Mouse (Mus musculus) induced T-regulatory cell, adult 2 months (primary cell): ENCODE measurements at regions not wholly inside any gene's neighbourhood (a gene's known extent, or its start where the extent isn't known, plus 50 kb on each side); places are given as distances from the start of the nearest gene placed in this dataset.

Experiments used
- DNase-seq: peaks from one replicate; pipeline ENCODE4 v3.0.0-alpha.2; 2012; ENCODE audit warnings: low read depth

DNA sequence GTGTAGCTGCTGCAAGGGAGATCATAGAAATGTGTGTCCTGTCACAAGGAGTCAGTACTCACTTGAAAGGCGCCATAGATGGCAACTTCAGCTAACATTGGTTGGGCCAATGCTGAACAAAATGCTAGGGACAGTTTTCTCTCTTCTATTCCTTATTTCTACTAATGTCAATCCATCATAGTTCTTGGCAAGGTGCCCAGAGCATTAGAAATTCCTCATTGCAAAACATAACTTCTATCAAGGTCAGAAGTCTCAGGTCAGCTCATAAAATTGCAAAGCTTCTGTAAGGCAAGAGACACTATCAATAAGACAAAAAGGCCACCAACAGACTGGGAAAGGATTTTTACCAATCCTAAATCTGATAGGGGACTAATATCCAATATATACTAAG, 106.3 kb downstream of the D1Ertd622e start:
- no peak for DNase-seq

GRCm38 (mm10) chr1:97554936-97555564, 106.8 kb downstream of the D1Ertd622e start:
- DNase-seq: no peak

DNA sequence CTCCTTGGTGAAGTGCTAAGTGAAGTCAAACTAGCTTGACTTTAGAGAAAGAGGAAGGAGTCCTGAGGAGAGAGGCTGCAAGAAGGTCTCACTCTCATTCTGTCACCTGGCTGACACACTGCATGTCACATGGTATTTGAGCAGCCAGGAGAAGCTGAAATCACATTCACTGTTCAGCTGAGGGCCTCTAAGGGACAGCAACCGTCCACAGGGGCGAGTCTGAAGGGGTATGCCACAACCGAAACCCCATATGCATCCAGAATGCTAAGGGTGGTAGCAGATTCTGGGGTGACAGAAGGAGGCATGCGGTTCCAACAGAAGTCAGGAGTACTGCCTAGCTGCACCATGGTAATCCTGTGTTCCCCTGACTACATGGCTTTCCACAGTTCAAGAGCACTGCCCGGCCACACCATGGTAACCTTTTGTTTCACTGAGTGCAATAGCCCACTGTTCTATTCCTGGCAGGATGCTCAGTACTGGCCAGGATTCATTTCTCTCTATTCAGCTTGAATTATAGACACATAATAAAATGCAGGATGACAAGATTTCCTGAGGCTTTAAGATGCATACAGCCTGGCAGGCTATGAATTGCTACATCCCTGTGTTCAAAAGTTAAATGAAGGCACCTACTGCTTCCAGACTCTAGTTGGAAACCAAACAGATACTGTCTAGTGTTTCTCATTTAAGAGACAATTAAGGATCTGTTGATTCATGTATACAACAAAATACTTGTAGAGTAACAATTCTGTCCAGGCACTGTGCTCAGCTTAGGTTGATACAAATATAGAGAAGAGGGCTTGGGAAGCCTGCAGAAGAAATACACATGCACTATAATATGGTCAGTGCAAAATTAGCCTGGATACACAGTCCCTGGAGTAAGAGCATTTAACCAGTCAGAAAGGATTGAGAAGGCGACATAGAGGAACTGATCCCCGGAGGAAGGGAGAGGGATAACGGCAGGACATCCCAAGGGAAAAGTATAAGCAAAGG, 108.1 kb downstream of the D1Ertd622e start:
- DNase-seq: no peak

DNA sequence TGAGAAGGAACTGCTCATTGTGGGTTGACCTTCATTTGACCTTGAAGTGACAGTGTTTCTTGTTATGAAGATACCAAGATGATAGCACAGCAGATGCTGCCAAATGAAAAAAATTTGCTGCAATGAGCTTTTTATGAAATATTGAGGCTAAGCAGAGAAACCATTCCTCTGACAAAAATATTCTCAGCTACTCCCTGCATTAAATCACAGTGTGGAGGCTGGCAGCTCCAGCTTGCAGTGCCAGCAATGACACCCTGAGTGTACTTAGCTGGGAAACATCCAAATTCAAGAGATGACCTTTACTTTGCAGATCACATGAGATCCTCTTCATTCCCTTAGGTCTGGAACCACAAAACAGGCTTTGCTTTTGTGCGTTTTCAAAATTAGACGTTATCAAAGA, 109.0 kb downstream of the D1Ertd622e start:
- DNase-seq: no peak

- no peak for DNase-seq
Observed at GRCm38 (mm10) chr1:97541162-97541493, 120.7 kb downstream of the D1Ertd622e start.

GRCm38 (mm10) chr1:97540291-97541161, 121.3 kb downstream of the D1Ertd622e start:
- no peak for DNase-seq

GRCm38 (mm10) chr1:97496915-97497314, 165.0 kb downstream of the D1Ertd622e start:
- peak; percentile 25 for DNase-seq

GRCm38 (mm10) chr1:97479921-97480320, 182.0 kb downstream of the D1Ertd622e start:
- no peak for DNase-seq
